Mouse (Mus musculus) urinary bladder, postnatal 10 days (tissue): Measurements from ENCODE around the gene Pi4kb.

Experiments used
- DNase-seq: peaks from one replicate; pipeline ENCODE4 v3.0.0; 2022; ENCODE audit warnings: low spot score

Gene Pi4kb

GRCm38 (mm10) chr3:94953764-94954616 lies 20.5 kb upstream of the Pi4kb start, which contains the start of gene Rfx5:
Gene Rfx5 (plus strand): TSS chr3:94954075.
- DNase-seq, result peak; percentile 71

DNA sequence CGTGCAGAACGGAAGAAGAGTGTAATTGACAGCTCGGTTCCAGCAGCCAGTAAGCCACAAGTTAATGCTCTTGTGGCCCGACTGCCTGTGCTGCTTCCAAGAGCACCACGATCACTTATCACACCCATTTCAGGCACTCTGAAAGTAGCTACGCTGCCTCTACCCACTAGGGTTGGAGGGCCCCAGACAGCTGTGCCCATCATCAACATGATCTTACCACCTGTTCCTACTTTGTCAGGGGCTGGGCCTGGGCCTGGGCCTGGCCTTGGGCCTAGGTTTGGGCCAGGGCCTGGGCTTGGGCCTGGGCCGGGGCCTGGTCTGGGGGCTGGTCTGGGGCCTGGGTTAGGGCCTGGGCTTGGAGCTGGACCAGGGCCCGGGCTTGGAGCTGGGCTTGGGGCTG lies 16.2 kb upstream of the Pi4kb start:
- no peak for DNase-seq

GRCm38 (mm10) chr3:94959871-94960270 lies 14.7 kb upstream of the Pi4kb start:
- no peak for DNase-seq

DNA sequence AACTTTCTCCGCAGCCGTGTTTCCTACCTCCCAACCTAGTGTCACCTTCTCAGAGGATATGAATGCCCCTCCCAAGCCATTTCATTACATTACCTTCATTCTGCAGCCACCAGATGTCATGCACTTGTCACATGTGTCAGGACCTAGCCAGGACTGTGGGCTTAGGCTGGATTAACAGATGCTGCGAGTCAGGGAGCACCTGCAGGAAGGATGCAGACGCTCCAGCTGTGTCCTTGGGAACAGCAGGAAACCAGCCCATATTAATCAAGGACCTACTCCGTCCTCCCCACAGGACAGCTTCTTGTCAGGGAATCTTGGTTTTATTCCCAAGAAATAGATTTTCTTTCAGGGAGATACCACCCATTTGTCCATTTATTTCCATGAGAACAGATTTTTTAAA lies 14.2 kb upstream of the Pi4kb start:
- no peak for DNase-seq

- no peak for DNase-seq
Measured at GRCm38 (mm10) chr3:94964989-94965388, 9.5 kb upstream of the Pi4kb start.

- no peak for DNase-seq
Measured at GRCm38 (mm10) chr3:94965878-94966277, 8.7 kb upstream of the Pi4kb start.

DNA sequence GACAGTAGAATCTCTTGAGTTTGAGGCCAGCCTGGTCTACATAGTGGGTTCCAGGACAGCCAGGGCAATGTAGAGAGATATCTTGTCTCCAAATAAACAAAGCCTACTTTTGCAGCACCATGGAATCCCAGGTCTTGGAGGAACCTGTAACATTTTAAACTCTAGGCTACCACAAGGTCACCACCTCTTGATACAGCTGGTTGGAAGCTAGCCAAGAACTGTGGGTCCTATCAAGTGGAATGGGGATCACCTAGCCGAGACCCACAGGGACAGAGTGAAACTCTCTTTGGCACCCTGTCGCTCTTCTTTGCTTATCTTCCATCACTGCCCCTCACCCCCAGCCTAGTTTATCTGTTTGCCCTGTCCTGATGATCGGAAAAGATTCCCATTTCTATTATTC lies 2.0 kb upstream of the Pi4kb start:
- no peak for DNase-seq

DNA sequence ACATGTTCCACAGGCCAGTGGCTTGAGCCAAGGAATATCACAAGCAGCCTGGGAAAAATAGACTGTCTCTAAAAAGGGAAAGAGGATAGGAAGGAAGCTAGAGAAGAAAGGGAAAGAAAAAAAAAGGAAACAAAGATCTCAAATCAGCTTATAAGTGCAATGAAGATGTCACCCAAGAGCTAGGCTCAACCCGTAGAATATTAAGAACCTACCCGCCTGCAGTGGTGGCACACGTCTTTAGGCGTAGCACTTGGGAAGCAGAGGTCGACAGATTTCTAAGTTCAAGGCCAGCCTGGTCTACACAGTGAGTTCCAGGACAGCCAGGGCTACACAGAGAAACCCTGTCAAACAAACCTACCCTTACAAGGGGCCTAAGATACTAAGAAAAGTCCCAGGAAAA lies 911 bp upstream of the Pi4kb start:
- DNase-seq, result no peak

DNA sequence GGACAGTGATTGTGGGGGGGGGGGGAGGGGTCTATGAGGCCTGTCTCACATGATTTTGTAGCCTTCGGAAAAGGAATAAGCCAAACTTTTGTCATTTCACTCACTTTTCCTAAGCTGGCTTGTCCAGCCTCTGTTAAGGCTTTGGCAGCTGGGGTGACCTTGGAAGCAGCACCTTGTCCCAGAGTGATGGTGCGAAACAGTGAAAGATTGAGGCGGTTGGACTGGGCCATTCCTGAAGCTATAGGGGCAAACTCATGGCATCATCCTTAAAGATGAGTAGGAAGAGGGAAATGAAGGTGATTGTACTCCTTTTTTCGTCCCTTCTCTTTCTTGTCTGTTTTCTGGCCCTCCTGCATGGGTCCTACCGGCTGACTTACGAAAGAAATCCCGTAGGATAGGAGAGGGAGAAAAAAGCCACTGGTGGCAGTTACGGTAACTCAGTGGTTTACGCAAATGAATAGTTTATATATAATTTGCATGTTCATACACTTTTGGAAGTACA lies 454 bp upstream of the Pi4kb start:
- DNase-seq, result no peak

DNA sequence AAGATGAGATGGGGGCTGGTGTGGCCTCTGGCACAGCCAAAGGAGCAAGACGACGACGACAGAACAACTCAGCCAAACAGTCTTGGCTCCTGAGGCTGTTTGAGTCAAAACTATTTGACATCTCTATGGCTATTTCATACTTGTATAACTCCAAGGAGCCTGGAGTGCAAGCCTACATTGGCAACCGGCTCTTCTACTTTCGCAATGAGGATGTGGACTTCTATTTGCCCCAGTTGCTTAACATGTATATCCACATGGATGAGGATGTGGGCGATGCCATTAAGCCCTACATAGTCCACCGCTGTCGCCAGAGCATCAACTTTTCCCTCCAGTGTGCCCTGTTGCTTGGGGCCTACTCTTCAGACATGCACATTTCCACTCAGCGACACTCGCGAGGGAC lies 9.8 kb downstream of the Pi4kb start:
- DNase-seq, result no peak

- no peak for DNase-seq
Measured at GRCm38 (mm10) chr3:94985513-94985912, 11.0 kb downstream of the Pi4kb start.

DNA sequence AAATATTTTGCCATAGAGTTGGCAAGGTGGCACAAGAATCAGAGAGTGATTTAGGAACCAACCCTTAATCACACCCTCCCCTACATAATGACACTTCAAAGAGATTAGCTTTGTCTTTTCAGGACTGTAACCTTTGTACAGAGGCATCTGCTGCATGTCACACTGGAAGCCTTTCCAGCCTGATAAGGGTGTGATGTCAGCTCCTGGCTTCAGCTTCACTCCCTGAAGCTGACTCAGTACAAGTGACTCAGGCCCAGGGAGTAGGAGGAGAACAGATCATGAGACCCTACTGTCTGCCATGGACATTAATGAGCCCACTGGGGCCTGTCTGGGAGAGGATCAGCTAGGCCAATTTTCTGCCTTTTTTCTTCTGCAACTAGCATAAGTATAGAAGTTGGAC lies 13.0 kb downstream of the Pi4kb start:
- DNase-seq, result no peak

DNA sequence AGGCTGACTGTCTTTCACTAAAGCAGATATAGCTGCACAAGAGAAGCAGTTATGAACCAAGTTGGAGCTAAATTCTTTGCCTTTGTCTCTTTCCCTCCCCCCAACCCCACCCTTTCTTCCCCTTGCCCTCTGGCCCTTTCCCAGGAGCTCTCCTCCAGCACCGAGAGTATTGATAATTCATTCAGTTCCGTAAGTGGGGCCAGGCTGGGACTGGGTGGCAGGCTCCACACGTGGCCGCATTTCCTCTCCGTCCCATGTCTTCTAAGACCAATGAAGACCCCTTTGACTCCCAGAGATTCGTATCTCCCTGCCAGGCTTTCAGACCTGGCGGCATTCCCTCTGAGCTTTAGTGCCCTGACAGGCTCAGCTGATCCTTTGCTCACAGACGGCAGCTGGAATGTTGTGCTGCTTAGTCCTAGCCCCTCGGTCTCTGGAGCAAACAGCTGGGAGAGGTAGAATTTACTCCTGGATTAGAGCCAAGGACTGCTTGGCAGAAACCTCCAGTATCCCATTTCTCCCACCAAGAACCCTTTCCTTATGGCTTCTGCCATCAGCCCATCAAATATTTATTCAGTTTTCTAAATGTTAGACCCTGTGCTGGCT lies 14.7 kb downstream of the Pi4kb start:
- DNase-seq, result no peak

- DNase-seq, result peak; percentile 45
Measured at GRCm38 (mm10) chr3:94996946-94997345, 22.4 kb downstream of the Pi4kb start.

DNA sequence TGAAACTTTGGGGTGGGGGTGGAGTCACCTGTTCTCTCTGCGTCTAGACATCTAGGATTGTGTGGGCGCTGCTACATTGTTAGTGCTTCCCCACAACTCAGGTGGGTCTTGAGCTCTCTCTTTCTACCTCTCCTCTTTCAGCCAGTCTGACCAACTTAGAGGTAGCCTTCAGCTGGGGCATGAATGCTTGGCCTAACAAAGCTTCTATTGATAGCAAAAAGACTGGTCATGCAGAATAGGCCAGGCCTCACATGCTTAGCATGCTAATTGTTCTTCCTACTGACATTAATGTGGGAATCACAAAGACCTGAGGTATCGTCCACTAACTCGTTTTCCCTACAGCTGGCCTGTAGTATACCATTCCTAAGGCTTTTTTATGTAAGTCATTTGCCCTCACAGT lies 28.0 kb downstream of the Pi4kb start:
- no peak for DNase-seq

- no peak for DNase-seq
Measured at GRCm38 (mm10) chr3:95003273-95003672, 28.7 kb downstream of the Pi4kb start.

DNA sequence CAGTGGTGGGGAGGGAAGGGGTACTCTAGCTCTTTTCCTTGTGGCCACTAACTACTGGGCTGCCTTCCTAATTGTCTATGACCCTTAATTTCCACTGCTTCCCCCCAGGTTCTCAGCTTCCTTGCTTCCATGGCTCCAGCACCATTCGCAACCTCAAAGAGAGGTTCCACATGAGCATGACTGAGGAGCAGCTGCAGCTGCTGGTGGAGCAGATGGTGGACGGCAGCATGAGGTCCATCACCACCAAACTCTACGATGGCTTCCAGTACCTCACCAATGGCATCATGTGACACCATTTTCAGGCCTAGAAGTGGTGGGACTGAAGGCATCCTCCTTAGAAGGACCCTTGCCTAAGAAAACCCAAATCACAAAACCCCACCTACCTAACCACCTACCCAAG lies 31.1 kb downstream of the Pi4kb start:
- DNase-seq, result no peak

- no peak for DNase-seq
Measured at GRCm38 (mm10) chr3:95007706-95008105, 33.2 kb downstream of the Pi4kb start.

GRCm38 (mm10) chr3:95010396-95010795 lies 35.9 kb downstream of the Pi4kb start:
- no peak for DNase-seq

GRCm38 (mm10) chr3:95012982-95013381 lies 38.5 kb downstream of the Pi4kb start:
- no peak for DNase-seq

- no peak for DNase-seq
Measured at GRCm38 (mm10) chr3:95013699-95014427, 39.3 kb downstream of the Pi4kb start.

DNA sequence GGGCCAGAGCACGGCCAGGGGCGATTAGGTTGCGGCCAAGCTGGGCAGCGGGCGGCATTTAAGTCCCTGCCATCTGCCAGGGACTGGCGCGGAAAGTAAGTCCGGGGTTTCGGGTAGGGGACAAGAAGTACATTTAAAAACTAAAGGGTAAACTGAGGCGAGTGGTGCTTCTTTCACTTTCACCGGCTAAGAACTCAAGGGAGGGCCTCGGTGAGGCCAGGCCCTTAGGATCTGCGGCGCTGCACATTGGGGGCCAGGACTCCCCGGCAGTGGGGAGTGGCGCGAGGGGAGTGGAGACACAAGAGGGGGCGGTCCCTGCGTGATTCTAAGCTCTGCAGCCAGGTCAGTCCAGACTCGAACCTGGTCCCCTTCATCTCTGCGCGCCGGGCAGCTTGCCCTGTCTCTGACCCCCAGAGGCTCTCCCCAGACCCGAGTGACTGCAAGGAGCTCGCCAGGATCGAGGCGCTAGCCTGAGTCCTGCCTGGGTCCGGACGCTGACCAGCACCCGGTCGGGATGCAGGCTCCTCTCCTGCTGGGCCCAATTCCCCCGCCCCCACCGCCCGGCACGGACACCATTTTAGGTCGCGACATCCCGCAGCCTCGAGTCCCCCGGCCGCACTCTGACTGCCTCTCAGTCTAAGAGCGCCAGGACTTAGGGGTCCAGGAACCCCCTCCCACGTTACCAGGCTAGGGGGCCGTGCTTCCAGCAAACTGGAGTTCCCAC lies 40.1 kb downstream of the Pi4kb start:
- no peak for DNase-seq
